Mouse (Mus musculus) frontal cortex, adult 2 months (tissue): ENCODE measurements at regions not wholly inside any gene's neighbourhood (a gene's known extent, or its start where the extent isn't known, plus 50 kb on each side); places are given as distances from the start of the nearest gene placed in this dataset.

Experiments used
- DNase-seq, 2 experiments: peaks; one replicate each; pipeline ENCODE4 v3.0.0; 2022; ENCODE audit warnings: low spot score in 1 of 2; ENCODE audit errors: extremely low spot score in 1 of 2

DNA sequence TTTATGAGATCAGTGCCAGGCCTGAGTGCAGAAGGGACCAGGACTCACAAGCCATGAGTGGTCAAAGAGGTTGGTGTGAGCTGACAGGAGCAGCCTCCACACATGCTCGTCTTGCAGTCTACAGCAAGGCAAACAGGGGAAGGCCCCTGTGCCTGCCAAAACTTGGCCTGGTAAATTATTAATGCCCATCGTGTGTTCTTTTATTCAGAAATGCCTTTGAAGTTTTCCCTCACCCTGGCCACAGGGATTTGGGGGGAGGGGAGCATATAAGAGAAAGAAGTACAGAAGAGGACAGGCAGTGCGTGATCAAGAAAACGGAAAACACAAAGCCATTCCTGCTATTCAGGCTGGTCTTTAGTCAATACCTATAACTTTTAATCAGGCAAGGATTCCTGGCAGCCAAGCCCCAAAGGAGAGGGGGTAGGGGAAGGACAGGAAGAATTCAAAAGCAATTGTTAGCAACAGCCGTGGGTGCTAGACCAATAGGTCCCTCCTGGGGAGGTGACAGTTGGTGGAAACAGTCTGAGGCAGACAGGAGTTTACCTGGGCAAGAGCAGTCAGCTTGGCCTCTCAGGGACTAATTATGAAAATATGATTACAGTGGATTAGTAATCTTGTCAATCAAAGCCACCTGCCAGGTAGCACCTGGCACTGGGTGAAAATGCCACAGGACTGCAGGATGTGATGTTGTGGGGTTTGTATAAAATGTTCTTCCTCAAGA is 357.4 kb upstream of the Rack1 start:
- no peak for DNase-seq

DNA sequence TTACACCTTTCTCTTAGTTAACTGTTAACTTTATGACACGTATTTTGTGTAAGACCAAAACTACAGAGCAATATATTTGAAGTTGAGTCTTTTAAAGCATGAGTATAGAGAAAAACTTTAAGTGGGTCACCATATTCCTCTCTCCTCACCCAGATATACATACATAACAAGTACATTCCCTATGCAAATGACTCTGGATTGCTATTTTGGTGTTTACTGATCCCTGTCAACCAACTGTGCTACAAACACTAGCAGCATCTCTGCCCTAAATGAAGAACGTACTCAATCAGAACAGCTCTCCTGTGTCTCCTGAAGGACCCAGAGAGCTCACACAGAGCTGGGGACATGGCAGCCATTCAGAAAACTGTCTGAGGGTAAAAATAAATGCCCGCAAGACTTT is 363.4 kb upstream of the Rack1 start:
- DNase-seq: no peak

DNA sequence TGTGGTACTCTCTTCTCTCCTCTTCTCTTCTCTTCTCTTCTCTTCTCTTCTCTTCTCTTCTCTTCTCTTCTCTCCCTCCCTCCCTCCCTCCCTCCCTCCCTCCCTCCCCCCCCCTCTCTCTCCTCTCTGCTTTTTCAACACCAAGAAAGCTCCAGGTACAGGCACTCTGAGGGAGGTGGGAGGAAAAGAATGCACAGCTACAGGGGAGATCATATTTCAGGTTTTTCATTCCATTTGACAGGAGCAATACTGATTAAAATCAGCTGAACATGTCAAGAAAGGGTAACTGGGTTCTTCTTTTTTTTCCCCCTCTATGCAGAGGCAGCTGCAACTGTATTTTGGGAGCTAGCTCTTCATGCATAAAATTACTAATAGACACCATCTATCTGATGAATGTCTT is 368.8 kb upstream of the Rack1 start:
- no peak for DNase-seq

DNA sequence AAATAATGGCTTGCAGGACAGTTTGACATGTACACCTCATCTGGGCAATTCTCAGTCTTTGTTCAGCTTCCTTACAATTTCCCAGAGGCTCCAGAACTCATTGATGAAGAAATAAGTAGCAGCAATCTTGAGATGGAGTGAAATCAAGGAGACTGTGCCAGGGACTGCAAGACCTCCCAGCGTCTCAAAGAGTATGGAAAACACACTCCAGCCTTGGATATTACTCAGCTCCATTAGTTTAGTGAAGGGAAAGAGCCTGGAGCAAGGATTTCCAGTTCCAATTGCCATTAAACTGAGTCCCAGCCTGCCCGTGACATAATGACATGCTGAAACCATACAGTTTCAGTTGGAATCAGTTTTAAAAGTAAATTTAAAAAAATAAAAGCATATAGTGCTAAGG is 372.7 kb upstream of the Rack1 start:
- DNase-seq: no peak

DNA sequence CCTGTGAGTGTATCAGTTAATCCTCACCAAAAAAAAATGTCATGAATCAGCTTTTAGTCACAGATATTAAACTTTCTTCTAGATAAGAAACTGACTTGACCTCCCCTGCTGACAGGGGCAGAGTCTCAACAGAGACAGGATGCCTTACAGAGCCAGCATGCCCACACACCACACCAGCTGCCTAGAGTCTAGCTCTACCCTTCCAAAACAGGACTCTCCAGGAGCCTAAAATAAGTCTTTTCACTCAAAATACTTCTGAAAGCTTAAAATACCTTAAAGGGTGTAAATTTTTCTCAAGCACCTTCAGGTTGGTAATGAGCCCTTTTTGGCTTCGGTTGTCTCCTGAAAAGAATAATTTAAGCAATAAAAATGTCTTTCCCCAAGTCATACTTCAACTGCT is 373.7 kb upstream of the Rack1 start:
- DNase-seq: peak; percentile 8

DNA sequence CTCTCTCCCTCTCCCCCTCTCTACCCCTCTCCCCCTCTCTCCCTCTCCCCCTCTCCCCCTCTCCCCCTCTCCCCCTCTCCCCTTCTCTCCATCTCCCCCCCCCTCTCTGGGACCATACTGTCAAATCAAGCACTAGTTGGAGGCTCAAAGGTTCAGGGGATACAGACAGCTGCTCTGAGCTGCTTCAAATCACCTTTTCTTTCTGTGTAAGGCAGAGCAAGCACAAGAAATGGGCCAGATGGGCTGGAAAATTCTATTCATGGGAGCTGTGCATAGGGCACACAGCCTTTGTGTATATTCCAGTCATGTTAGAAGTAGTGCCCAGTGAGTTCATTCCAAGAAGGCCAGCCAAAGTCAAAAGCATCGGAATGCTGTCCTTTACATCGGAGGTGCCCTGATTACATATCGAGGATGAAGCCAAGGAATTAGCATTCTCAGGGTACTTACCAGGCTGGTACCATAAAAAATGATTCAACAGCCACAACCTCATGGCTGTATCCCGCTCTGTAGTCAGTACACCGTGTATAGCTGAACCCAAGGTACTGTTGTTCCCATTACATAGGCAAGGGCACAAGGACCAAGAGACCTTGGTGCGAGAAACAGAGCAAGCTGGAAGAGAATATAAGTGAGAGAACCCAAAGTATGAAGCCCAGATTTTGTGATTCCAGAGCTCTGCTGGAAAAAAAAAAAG is 381.9 kb upstream of the Rack1 start:
- DNase-seq: no peak

DNA sequence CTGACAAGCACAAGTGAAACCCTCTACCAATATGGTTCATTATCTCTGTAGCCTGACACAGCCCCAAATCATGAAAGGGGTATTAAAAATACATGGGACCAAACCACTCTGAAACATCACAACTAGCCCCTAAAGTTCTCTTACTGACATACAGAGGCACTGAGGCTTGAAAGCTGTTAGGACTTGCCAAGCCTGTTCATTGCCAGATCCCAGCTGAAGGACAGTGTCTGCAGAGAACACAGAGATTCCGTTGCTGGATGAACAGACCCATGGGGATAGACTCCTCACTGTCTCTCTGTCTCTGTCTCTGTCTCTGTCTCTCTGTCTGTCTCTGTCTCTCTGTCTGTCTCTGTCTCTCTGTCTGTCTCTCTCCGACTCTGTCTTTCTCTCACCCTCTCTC is 382.5 kb upstream of the Rack1 start:
- no peak for DNase-seq

DNA sequence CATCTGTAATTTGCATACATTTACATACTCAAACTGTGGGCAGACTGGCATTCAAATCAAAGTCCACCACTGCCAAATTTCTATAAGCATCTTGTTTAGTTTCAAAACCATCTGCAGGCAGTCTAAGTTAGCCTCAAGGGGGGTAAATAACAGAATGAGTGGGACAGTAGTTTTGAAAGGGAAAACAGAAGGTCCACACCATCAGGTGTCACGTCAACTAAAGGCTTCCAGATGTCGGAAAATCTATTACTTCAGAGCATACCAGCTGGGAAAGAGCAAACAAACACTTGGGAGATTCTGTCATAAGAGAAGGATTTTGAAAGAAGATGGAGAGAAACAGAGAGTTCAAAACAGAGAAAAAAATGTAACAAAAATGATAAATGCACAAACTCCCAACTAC is 402.1 kb upstream of the Rack1 start:
- no peak for DNase-seq

DNA sequence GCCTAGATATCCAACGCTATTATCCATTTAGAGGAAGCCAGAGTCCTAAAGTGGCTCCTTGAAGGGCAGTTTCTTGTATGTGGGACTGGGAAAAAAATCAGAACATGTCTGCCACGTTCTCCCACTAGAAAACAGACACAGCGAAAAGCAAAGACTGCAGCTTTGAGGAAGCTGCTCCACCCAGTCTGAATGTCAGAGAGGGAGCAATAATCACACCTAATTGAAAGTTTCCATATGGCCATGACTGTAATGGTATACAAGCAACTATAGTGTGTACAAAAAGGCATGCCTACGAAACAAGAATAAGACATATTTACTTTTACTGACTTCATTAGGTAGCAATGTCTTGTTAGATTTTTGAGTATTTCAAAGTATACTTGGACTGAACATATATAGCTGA is 392.7 kb upstream of the Sgcd start:
- no peak for DNase-seq

DNA sequence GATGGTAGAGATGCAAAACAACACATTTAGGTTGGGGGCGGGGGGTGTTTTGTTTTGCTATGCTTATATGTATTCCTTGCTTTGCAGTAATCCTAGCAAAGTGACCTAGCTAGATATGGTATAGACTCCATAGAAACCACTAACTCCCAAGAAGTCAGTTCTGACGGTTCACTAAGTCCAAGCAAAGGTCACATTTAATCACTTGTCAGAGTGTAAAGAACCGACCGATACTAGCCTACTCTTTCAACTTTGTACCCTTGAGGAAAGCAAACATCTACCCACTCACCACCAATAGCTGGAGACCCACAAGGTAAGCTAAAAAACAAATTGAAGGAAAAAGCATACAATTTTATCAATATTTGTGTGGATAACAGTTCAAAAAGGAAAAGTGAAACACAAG is 389.3 kb upstream of the Sgcd start:
- no peak for DNase-seq

DNA sequence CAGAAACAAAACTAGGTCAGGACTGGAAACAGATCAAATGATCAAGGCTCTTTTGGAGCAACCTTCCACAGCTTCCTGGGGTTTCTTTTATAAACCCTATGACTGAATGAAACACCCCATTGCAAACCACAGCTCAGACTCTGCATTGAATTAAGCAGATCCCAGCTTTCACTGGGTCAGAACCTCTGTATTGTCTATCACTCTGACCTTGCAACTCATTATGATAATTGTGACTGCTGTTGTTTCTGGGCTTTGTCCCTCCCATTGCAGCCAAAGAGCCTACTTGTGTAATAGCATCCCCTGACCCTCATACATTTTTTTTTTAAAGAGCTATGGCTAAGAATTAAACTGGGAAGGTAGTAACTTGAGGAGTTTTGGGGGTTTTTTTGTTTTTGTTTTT is 388.5 kb upstream of the Sgcd start:
- DNase-seq: no peak

DNA sequence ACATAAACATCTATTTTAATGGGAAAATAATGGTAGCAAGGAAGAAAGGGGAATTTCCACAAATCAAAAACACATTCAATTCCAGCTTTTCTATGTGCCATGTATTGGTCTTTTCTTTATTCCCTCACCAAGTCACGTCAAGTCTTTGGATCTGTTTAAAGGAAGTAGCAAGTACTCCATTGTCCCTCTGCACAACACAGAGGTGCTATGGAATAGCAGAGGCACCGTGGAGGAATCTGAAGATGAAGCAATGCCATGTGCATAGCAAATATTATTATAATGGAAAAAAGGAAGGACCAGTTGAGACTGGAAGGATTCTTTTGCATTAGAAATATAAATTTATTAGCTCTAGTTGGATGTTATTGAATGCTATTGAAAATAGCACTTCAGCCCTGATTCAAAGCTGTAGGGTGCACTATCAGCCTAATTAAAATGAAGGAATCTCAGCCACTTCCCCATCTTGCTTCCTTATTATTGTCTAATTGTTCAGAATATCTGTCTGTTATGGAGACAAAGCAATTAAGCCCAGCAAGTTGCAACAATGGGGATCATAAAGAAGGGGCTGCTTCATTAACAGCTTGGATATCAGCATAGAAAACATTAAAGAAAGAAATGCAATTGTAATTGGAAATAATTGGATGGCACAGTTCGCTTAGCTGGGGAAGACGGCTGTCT is 362.7 kb upstream of the Sgcd start:
- DNase-seq: no peak

DNA sequence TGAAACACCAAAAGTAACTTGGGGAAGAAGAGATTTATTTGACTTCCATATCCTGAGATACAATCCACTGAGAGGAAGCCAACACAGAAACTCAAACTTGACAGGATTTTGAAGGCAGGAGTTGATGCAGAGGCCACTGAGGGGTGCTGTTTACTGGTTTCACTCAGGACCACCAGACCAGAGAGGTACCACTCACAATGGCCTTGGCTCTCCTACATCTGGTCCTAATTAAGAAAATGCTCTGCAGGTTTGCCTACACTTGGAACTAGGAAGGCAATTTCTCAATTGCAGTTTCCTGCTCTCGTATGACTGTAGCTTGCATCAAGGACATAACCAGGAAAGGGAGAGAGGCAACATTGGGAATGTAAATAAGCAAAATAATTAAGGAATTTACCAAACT is 325.7 kb upstream of the Sgcd start:
- DNase-seq: no peak

DNA sequence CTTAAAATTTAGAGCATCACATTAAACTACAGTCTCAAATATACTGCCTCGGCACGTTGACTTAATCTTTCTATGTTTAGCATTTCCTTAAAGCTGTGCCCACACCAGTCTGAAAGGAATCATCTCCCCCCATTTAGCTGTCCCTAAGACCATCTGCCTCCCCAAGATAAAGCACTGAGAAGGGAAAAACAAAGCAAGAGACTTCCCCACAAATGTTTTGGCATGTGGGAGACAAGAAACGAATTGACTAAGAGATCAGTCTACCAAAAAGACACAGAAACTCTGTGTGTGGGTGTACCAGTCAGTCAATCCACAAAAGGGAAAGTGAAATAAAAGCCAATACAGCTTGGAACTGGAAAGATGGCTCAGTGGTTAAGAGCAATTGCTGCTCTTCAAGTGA is 306.6 kb upstream of the Sgcd start:
- DNase-seq: peak; percentile 6 to 19

DNA sequence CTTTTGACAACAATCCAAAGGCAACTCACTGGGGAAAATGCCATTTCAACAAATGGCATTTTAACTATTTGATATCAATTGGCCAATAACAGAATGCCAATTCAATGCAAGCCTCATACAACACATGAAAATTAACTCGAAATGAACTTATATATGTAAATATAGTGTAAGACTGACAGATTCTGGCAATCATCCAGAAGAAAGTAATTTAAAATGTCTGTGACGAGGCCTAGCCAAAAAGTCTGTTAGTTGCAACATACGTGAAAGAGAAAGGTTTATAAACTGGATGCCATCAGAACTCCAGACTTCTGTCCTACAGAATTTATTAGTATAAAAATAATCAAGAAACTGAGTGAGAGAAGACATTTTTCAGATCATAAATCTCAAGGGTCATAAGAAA is 273.7 kb upstream of the Sgcd start:
- DNase-seq: no peak

DNA sequence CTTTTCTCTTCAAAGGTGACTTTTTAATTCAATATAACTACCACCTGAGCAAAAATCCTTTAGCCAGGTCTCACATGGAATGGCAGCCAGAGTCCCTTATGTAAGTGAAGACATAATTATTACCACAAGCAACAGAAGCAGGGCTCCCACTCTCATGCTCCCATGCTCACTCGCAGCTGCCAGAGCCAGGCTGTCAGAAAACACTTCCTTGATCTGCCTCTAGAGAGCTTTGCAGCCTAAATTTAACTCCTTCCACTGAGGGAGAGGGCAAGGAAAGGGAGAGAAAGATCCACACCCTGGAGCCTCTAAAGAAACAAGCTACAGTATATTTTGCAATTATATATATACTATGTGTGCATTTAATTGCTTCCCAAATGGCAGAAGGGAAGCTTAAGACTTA is 272.3 kb upstream of the Sgcd start:
- peak in 1 of 2 experiments; percentile 5 for DNase-seq

DNA sequence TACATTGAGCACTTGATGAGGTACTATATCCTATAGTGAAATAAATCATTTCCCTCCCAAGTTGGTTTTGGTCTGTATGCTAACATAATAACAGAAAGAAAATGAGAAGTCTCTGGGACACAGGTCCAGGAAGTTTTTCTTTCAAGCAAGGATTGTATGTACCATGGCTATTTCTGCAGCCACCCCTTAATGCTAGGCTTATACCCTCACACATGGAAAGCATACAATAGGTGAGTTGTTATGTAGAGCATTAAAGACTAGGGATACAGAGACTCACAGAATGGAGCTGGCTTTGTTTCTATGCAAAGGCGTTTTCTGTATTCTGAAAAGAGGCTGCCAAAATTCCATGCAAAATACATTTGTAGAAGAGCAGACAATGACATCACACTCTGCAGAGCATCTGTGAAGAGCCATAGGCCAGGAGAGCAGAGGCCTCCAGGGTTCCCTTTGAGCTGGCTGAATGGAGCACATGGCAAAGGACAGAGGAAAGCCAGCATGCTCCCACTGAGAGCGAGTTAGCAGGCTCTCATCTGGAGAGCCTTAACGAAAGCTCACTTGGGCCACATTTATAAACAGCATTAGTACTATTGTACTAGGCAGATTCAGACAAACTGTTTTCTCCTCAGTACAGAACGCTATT is 262.0 kb upstream of the Sgcd start:
- no peak for DNase-seq

DNA sequence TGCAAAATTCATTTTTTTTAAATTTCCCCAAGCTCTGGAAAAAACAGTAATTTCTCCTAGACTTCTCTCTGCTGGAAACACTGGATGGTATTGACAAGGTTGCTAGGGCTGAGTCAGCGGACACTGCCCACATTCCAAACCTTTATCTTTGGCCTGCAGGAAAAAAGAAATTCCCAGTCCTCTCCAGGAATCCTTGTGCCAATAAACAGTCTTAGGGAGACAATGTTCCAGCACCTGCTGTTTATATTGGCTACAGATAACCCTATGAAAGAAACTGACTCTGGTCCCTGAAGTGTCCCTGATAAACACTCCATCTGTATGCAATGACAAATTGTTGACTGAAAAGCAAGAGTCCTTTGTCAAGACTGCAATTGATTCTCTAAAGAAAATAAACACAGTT is 260.5 kb upstream of the Sgcd start:
- no peak for DNase-seq

DNA sequence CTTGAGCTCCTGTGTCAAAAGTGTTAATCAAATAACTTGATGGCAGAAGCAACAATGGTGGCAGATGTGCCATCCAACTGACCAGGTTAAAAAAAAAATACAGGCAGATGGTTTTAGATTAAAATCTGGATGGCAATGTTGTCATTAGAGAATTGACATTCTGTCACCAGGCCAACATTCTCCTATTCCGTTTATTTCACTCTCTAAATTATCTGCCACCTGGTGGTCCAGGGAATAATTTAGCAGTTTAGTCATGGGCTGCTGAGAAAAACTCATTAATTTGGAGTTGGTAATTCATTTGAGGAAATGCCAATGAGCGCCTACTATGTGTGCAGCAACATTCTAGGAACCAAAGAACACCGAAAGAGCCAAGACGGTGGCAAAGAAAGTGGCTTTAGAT is 232.4 kb upstream of the Sgcd start:
- no peak for DNase-seq

DNA sequence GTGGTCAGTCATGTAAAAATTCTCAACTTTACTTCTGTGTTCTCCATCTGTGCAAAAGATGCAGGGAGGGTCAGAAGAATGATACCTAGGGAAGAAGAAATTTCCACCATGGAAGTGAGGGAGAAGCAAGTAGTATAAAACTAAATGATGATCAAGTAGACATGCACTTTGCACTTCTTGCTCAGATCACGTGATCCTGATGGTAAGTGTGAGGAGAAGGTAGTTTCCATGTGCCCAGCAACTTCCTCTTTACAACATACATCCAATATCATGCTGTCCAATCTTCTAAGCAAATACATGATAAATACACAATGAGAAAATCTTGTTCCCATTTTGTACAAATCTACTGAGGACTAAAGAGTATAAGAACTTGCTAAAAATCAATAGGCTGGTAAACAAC is 230.4 kb upstream of the Sgcd start:
- no peak for DNase-seq

DNA sequence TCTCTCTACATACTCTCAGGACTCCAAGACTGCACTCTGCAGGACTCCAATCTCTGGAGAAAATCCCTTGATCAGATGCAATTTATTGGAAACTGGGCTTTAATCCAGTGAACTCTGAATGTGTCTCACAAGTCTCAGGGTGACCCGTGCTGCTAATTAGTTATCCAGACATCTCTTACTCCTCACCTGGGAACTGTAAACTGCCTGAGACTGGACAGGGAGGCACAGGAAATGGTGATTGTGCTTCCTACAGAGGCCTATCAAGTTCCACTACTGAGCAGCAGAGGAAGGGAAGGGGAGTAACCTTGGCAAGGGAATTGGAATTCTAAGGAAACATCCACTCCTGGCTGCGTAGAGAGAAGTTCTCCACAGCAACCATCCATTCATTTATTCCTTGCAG is 228.0 kb upstream of the Sgcd start:
- DNase-seq: no peak

DNA sequence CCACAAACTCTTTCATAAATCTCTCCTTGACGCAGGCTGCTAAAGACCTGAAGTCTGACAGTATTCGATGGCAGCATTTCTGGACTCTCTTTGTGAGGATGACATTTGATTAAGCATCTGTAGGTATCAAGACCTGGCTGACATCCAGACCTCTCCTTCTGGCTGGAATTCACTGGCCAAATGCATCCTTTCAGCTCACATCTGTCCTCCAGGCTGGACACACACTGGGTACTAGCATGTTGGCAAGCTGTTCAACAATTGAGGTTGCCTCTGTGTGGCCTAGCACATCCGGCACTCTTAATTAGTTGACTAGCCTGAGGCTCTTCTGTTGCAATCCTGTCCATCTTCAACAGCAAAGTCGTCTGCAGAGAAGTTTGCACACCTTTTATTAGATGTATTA is 197.8 kb upstream of the Sgcd start:
- no peak for DNase-seq
